Mouse (Mus musculus): ENCODE results near the gene Gstm3. TPM values are rescaled to one million over a fixed set of nuclear protein-coding genes. Genes with fewer than 3 reads are reported as not detected.

Gene Gstm3
- polyA plus RNA-seq, 1 experiment from 2014 or later = not detected

DNA sequence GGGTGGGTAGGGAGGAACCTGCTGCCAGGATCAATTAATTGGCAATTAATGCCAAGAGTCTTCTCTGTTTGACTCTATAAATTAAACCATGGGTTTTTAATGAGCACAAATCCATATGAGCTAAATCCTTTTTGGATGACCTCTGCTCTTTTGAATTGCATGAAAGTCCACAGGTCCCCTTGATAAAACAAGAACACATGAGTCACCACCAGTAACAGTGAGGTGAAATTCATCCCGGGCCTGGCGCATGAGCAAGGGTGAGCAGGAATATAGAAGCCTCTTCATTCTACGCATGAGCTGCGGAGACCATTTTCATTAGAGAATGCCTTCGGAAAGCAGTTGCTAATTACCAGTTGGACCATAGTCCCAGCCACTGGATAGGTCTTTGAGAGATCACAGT lies 48.7 kb downstream of the Gstm3 start:
- Histone ChIP-seq H3K4me3 (no peak overlapping the region), H3K9me3 (no peaks in the 10 kb centered on the region), H3K4me1 (no peaks in the 10 kb centered on the region), H3K36me3 (no peaks in the 10 kb centered on the region), H3K27ac (replicated peaks) (no peak overlapping the region), H3K27me3 (no peaks in the 10 kb centered on the region), H3K4me2 (replicated peaks) (no peak overlapping the region), H3K9ac (replicated peaks) (no peak overlapping the region)
- WGBS = 94% methylated on average over 5 of the region's 5 CpGs
- no peak for ATAC-seq (ENCODE audit: low FRiP score, low read depth)

DNA sequence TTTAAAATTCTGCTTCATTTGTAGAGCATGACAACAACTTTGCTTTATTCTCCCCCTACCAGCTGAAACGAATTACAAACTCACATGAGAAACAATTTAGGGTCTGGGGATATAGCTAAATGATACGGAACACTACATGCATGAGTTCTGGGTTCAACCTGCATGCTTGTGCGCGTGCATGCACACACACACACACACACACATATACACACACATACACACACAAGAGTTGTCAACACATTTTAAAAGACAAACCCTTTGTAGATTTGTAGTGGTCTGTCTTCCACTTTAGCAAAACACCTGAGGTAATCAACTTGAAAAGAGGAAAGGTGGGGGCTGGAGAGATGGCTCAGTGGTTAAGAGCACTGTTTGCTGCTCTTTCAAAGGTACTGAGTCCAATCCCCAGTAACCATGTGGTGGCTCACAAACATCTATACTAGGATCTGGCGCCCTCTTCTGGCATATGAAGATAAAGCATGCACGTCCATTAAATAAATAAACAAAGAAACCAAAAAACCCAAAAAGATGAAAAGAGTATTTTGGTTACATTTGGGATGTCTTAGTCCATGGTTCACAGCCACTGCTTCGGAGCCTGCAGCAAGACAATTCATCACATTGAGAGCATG lies 51.2 kb downstream of the Gstm3 start:
- H3K4me1 ChIP-seq = no peaks in the 10 kb centered on the region
- no peaks in the 10 kb centered on the region for H3K9me3 ChIP-seq
- 0 out of 2 replicates have a peak, but pooled peaks have one; percentile 71 for ATAC-seq (ENCODE audit: low FRiP score, low read depth)
- no peak overlapping the region for H3K27ac ChIP-seq (replicated peaks)
- no peak overlapping the region for H3K9ac ChIP-seq (replicated peaks)
- no peaks in the 10 kb centered on the region for H3K36me3 ChIP-seq
- no peaks in the 10 kb centered on the region for H3K27me3 ChIP-seq
- H3K4me2 ChIP-seq (replicated peaks) = no peak overlapping the region
- 61% methylated on average over 7 of the region's 7 CpGs for WGBS
- no peak overlapping the region for H3K4me3 ChIP-seq

DNA sequence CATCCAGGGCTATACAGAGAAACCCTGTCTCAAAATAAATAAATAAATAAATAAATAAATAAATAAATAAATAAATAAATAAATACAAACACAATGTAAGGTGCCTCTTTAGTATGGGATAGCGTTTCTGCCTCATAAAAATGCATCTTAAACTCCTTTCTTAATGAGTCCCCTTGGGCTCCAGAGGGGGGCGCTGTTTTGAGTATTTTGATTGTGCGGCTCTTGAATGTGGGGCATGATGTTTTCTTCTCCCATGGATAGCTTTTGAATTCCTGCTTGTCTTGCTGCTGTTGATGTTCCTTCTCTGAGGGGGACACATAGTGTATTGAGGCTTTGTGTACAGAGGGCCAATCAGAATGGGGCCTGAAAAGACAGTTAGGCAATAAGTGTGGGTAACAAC lies 52.0 kb downstream of the Gstm3 start:
- no peaks in the 10 kb centered on the region for H3K9me3 ChIP-seq
- H3K9ac ChIP-seq (replicated peaks) = no peak overlapping the region
- 79% methylated on average over 3 of the region's 3 CpGs for WGBS
- H3K36me3 ChIP-seq = no peaks in the 10 kb centered on the region
- no peak overlapping the region for H3K4me3 ChIP-seq
- H3K27ac ChIP-seq (replicated peaks) = no peak overlapping the region
- H3K27me3 ChIP-seq = no peaks in the 10 kb centered on the region
- H3K4me2 ChIP-seq (replicated peaks) = no peak overlapping the region
- no peak for ATAC-seq (ENCODE audit: low FRiP score, low read depth)
- no peaks in the 10 kb centered on the region for H3K4me1 ChIP-seq

DNA sequence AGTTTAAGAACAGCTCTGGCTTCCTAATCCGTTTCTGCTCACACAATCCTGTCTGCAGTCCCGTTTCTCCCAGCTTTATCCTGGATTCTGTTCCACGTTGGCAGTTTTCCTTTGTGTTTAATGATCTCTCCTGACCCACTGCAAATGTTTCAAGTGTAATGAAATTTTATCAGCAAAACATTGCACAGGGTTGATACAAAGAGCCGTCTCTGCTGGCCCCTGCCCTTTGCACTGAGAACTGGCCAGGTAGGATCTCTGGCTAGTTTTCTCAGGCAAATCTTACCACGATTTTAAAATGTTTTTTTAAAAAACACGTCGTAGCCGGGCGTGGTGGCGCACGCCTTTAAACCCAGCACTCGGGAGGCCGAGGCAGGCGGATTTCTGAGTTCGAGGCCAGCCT lies 52.4 kb downstream of the Gstm3 start:
- Histone ChIP-seq H3K27me3 (no peaks in the 10 kb centered on the region), H3K36me3 (no peaks in the 10 kb centered on the region), H3K4me3 (no peak overlapping the region), H3K27ac (replicated peaks) (no peak overlapping the region), H3K4me2 (replicated peaks) (no peak overlapping the region), H3K4me1 (no peaks in the 10 kb centered on the region), H3K9ac (replicated peaks) (0 out of 2 replicates have a peak overlapping the region, but pooled peaks have one; percentile 6), H3K9me3 (no peaks in the 10 kb centered on the region)
- no peak for ATAC-seq (ENCODE audit: low FRiP score, low read depth)
- WGBS = 78% methylated on average over 15 of the region's 15 CpGs

Other genes starting within 250 kb of the Gstm3 start
- gene Csf1, start 208.8 kb downstream of the Gstm3 start, polyA plus RNA-seq (2016; fragmentation: Nextera tagmentation; extraction: Ambion mirVana) = 7.1 and 8.5 TPM in 2 replicates
- not detected in 2 replicates for gene Eps8l3, start 92.1 kb downstream of the Gstm3 start, polyA plus RNA-seq (2016; fragmentation: Nextera tagmentation; extraction: Ambion mirVana)
- 219 and 231 TPM in 2 replicates for gene Gstm5, start 73.5 kb downstream of the Gstm3 start, polyA plus RNA-seq (2016; fragmentation: Nextera tagmentation; extraction: Ambion mirVana)
- gene Gstm7, start 37.5 kb downstream of the Gstm3 start, polyA plus RNA-seq (2016; fragmentation: Nextera tagmentation; extraction: Ambion mirVana) = 72.7 and 79.8 TPM in 2 replicates
- gene Gstm6, start 25.5 kb downstream of the Gstm3 start, polyA plus RNA-seq (2016; fragmentation: Nextera tagmentation; extraction: Ambion mirVana) = 10.0 and 12.2 TPM in 2 replicates
- gene Gstm2, start 17.2 kb upstream of the Gstm3 start, polyA plus RNA-seq (2016; fragmentation: Nextera tagmentation; extraction: Ambion mirVana) = 10.5 and 15.6 TPM in 2 replicates
- 22.5 and 25.5 TPM in 2 replicates for gene Gstm1, start 48.7 kb upstream of the Gstm3 start, polyA plus RNA-seq (2016; fragmentation: Nextera tagmentation; extraction: Ambion mirVana)
- gene Gstm4, start 75.6 kb upstream of the Gstm3 start, polyA plus RNA-seq (2016; fragmentation: Nextera tagmentation; extraction: Ambion mirVana) = 12.6 and 13.5 TPM in 2 replicates
- gene Ampd2, start 117.4 kb upstream of the Gstm3 start, polyA plus RNA-seq (2016; fragmentation: Nextera tagmentation; extraction: Ambion mirVana) = 50.7 and 51.5 TPM in 2 replicates
- 0.41 and 0.50 TPM in 2 replicates for gene Gnat2, start 123.5 kb upstream of the Gstm3 start, polyA plus RNA-seq (2016; fragmentation: Nextera tagmentation; extraction: Ambion mirVana)
- gene Gnai3, start 176.9 kb upstream of the Gstm3 start, polyA plus RNA-seq (2016; fragmentation: Nextera tagmentation; extraction: Ambion mirVana) = 189 and 199 TPM in 2 replicates
- 0.80 and 1.0 TPM in 2 replicates for gene Gpr61, start 185.6 kb upstream of the Gstm3 start, polyA plus RNA-seq (2016; fragmentation: Nextera tagmentation; extraction: Ambion mirVana)
- gene Amigo1, start 217.1 kb upstream of the Gstm3 start, polyA plus RNA-seq (2016; fragmentation: Nextera tagmentation; extraction: Ambion mirVana) = 7.5 and 9.3 TPM in 2 replicates
- 5.6 TPM in 2 replicates for gene Cyb561d1, start 231.9 kb upstream of the Gstm3 start, polyA plus RNA-seq (2016; fragmentation: Nextera tagmentation; extraction: Ambion mirVana)
- gene Atxn7l2, start 241.7 kb upstream of the Gstm3 start, polyA plus RNA-seq (2016; fragmentation: Nextera tagmentation; extraction: Ambion mirVana) = 28.9 and 29.8 TPM in 2 replicates